Mouse (Mus musculus) naive thymus-derived CD4-positive, alpha-beta T cell, adult 2 months (primary cell): Measurements from ENCODE around the gene Hspa5.
"Not testable (repeated sequence)": the region's sequence is repeated elsewhere in the genome, so short reads cannot be mapped to it uniquely, and the experiment has no call there.

Experiments used
- DNase-seq: peaks from one replicate; pipeline ENCODE4 v3.0.0-alpha.2; 2011; ENCODE audit warnings: low read depth

The Hspa5 gene

DNA sequence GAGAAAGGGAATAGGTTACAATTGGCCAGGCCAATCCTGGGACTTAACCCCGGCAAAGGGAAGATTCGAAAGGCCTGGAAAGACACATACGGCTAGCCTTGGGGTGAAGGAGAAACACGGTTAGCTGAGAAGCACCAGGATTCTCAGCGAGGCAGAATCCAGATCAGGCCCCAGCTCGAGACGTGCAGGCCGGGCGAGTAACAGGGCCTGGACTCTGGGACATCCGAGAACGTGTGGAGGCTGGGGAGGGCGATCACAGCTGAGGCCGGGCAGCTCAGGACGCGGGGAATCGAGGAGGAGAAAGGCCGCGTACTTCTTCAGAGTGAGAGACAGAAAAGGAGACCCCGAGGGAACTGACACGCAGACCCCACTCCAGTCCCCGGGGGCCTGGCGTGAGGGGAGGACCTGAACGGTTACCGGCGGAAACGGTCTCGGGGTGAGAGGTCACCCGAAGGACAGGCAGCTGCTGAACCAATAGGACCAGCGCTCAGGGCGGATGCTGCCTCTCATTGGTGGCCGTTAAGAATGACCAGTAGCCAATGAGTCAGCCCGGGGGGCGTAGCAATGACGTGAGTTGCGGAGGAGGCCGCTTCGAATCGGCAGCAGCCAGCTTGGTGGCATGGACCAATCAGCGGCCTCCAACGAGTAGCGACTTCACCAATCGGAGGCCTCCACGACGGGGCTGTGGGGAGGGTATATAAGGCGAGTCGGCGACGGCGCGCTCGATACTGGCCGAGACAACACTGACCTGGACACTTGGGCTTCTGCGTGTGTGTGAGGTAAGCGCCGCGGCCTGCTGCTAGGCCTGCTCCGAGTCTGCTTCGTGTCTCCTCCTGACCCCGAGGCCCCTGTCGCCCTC is at the start of gene Hspa5:
Gene Hspa5 (plus strand): TSS at position 603 of the 859 bp plus-strand sequence.
- DNase-seq: peak; percentile 99

DNA sequence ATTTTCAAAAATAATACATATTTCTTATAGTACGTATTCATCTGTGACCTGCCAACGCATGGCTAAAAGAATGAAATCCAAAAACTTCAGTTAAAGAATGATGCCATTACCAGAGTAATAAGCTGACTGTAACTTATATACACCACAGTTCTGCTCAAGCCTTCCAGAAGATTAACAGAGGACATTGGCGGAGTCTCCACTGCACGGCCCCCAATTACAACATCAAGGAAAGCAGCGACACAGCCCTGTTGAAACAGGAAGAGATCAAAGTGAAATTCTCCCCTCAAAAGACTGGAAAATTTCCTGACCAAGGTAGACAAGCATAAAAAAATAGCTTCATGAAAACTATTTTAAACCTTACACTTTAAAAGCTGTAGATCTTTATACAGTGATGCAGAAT is 46.5 kb upstream of the Hspa5 start:
- DNase-seq: no peak

DNA sequence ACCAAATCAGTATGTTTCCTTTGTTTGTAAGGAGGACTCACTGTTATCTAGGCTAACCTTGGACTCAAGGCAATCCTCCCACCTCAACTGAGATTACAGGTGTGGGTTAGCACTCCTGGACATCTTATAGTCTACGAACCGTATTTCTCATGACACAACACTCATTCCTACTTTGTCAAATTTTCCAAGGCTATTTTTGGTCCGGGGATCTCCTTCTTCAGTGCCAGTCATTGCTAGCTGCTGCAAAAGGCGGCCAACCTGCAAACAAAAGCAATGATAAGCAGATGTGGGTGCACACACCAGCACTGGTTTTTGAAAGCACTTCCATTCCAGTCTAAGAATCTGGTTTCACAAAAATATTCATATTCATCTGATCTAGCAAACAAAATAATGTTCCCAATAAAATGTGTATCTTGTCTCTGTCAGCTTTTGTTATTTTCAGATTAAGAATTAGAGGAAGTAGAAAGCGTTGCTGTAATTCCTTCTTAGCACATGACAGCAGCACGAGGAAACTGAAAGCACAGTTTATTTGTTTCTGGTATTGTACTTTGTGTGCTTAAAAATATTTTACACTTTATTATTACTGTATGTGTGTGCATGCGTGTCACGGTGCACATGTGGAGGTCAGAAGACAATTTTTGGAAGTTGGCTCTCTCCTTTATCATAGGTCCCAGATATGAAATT is 44.6 kb upstream of the Hspa5 start:
- DNase-seq: no peak

DNA sequence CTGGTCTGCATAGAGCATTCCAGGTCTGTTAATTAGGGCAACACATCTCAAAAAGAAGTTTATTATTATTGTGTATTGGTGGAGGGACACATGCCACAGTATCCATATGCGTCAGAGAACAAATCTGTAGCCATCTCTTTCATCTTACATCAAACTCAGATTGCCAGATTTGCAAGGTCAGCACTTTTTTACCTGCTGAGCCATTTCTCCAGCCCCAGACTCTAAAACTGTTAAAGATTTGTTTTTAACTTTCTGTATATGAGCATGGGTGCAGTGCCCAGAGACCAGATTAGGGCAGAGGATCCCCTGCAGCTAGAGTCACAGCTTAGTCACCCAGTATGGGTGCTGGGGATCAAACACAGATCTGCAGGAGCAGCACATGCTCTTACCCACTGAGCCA is 35.1 kb upstream of the Hspa5 start:
- no peak for DNase-seq

DNA sequence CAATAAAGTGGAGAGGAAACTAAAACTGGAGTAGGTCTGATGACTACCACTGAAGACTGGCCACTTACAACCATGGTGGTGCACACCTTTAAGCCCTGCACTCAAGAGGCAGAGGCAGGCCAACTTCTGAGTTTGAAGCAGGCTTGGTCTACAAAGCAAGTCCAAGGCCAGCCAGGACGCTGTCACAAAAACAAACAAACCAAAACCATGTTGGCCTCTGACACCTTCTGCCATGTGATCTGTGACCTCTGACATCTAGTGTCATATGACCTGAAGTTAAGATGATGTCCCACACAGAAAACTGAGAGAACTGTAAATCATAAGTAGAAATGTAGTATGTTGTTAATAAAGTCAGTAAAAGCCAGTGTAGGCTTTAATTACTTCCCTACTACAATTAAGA is 33.9 kb upstream of the Hspa5 start:
- DNase-seq: no peak

DNA sequence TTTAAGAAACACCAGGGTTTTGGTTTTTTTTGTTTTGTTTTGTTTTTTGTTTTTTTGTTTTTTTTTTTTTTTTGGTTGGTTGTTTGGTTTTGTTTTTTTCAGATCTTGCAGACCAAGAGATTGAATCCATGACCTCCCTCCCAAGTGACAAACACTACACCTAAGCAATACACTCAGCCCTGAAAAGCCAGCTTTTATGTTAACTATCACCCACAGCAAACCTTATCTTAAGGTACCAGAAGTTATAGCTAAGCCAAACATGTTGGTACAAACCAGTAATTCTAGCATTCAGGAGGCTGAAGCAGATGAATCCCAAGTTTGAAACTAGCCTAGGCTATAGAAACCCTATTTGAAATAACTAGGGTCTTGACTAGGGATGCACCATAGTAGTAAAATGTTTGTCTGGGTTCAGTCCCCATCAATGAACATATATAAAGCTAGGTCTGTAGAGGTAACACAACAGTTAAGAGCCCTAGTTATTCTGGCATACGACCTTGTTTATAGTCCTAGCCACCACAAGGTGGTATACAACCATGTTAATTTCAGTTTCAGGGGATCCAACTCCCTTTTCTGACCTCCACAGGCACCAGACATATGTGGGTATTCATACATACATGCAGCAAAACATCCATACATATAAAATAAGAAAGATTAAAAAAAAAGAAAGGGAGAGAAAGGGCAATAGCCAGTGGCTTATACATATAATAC is 31.9 kb upstream of the Hspa5 start:
- no peak for DNase-seq

DNA sequence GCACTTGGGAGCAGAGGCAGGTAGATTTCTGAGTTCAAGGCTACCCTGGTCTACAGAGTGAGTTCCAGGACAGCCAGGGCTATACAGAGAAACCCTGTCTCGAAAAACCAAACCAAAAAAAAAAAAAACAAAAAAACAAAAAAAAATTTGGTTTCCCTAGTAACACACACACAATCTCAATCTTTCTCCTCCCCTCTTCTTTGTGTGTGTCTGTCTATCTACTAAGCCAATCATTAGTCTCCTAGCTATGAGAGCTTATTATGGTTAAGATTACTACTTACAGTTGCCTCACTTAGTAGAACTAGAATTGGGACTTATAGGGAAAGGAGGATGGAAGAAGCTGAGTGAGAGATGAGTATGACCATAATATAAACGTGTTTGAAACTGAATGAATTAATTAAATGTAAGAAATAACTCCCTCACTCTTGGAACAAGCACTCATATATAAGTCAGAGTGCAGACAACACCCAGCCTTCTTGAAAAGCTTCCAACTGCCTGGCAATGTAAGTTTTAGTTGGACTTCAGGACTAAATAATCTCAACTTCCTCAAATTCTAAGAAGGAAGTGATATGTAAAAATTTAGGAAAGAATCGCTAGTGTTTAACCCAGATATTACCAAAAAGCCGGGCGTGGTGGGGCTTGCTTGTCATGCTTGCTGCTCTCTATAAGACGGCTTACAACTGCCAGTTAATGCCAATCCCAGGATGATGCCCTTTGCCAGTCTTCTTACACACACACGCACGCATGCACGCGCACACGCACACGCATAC is 30.2 kb upstream of the Hspa5 start:
- no peak for DNase-seq

DNA sequence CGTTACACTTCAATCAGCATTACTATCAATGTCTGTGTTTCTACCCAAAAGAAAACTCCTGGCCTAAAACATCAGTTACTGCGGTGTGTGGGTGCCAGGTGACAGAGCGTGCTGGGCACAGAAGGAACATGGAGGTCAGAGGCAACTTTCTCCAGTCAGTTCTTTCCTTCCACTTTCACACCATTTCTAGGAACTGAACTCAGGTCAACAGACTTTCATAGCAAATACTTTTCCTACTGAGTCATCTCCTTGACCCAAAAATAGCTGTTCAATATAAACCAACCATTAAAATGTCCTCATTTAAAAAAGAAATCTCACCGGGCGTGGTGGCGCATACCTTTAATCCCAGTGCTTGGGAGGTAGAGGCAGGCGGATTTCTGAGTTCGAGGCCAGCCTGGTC is 29.1 kb upstream of the Hspa5 start:
- no peak for DNase-seq

DNA sequence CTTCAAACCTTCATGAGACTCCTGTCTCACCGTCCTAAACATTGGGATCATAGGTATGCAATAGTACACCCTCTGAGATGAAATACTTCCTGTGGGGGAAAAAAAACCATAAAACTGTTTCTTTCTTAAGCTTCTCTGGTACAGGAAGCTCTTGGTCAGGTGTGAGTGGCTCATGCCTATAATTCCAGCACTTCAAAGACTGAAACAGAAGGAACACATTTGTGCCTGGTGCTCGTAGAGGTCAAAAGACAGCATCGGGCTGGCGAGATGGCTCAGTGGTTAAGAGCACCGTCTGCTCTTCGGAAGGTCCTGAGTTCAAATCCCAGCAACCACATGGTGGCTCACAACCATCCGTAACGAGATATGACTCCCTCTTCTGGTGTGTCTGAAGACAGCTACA is 27.3 kb upstream of the Hspa5 start:
- DNase-seq: peak; percentile 60

DNA sequence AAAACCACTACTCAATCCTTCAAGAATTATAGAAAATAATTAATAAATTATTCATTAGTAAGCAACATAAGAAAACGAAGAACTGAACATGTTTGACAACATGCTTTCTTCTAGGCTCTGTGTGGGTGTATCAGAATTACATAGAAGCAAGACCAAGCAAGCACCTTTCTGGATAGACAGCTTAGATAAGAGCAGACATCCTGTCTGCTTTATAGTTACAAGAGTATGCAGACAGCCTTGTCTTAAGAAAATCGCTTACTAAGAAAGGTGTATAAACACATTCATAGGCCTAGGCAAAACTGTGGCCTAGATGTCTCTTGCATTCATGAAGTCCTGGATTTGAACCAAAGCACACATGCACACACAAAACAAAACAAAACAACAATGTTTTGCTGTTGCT is 26.1 kb upstream of the Hspa5 start:
- DNase-seq: peak; percentile 38

DNA sequence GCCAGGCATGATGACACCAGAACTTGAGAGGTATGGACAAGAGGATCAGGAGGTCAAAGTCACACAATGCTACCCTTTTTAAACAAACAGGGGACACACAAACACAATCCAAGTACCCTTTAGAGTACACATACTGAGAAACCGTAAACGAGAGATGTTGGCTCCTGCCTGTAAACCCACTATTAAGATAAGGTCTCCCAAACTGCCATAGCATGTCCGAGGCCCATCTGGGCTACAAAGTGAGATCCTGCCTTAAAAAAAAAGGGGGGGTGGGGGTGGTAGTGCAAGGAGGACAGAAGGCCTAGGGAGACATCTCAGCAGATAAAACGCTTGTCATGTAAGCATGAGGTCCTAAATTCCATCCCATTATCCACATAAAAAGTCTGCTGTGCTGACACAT is 23.3 kb upstream of the Hspa5 start:
- no peak for DNase-seq

DNA sequence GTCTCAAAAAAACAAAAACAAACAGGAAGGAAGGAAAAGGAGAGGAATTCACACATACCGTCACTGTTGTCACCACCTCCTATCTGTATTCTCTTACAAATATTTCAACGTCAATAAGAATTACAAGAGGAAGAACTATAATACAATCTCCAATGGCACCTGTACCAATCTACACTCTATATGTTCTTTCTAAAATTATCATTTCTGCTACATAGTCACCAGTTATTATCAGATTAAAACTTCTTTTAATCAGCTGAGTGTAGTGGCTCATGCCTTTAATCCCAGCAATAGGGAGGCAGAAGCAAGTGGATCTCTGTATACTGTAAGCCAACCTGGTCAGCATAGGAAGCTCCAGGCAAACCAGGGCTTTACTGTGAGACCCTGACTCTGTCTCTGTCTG is 21.5 kb upstream of the Hspa5 start:
- no peak for DNase-seq

DNA sequence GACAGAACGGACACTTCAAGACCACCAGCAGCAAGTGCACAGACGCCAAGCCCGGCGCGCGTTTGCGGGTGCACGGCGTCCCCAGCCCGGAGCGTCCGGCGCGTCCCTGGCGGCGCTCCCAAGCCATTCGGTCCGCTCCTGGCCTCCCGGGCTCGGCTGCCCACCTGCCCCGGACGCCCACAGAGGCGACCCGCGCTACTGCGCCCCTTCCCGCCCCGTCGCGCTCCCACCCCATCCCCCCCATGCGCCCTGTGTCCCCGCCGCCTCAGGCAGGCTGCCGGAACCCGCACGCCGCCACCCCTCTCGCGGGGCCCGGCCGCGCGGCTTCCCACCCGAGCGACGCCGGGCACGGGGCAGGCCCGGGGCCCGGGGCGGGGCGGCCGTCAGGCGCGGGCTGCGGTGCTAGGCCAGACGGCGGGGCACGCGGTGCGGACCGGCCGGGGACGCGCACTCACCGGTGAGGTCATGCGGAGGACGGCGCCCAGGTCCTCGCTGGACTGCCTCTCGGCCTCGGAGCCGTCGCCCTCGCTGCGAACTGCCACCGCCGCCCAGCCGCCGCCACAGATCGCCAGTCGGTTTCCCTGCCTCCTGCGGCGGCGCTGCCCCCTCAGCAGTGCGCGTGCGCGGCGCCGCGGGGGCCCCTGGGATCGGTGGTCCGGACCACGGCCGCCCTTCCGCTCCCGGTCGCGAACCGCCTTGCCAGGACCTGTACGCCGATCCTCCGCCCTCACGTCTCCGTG is 17.8 kb upstream of the Hspa5 start:
- DNase-seq: peak; percentile 88

DNA sequence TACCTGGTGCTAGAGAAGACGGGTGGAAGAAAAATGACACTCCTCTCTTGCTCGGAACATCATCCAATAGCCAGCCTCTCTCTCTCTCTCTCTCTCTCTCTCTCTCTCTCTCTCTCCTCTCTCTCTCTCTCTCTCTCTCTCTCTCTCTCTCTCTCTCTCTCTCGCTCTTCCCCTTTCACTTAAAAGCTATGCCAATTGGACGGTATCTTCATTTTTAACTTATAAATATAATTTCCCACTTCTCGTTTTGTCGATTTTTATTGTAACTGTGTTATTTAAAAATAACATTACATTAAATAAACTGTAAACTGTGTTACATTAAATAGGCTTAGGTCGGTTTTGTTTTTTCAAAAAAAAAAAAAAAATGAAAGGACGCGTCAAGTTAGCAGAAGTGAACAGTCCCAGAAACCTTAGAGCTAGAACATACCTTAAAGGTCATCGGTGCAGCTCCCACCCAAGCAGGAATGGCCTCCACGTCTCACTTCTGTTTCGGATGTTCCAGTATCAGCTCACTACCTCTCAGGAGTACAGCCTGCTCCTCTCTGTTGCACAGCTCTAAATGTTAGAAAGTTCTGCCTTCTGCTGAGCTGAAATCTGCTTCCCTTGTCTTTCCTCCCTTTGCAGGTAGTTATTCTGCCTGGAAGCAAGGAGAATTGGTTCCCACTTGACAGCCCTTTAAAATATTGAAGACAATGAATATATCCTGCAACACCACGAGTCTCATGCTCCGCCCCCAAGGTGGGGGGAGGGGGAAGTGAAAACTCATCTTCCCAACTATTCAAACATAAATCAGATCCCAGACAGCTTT is 17.0 kb upstream of the Hspa5 start, which contains the start of gene Gapvd1:
Gene Gapvd1 (minus strand): TSS at position 682 of the 808 bp plus-strand sequence.
- peak; percentile 63 for DNase-seq

DNA sequence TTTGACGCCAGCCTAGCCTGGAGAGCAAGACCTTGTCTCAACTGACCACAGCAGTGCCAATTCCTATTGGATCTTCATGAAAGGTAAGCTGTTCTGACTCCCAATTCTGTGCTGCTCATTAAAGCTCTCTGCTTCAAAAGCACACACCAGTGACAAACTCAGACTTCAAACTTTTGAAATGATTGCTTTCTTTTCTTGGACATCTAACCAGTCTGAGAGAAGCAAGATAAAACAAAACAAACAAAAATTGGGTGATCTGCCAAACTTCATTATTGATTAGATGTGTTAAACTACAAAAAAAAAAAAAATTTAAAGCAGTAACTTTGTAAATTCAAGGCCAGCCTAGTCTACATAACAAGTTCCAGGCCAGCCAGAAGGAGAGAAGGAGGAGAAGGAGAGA is 14.4 kb upstream of the Hspa5 start:
- DNase-seq: no peak

DNA sequence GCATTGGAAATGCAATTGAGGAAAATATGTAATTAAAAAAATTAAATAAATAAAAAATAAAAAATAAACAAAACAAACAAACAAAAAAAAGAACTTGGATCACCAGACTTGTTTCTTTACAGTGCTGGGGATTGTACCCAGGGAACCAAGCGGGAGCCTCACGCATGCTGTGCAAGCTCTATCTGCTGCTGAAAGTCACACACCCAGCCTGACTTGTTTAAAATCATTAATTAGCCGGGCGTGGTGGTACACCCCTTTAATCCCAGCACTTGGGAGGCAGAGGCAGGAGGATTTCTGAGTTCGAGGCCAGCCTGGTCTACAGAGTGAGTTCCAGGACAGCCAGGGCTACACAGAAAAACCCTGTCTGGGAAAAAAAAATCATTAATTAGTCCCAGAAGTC is 10.5 kb upstream of the Hspa5 start:
- not testable (repeated sequence) for DNase-seq

DNA sequence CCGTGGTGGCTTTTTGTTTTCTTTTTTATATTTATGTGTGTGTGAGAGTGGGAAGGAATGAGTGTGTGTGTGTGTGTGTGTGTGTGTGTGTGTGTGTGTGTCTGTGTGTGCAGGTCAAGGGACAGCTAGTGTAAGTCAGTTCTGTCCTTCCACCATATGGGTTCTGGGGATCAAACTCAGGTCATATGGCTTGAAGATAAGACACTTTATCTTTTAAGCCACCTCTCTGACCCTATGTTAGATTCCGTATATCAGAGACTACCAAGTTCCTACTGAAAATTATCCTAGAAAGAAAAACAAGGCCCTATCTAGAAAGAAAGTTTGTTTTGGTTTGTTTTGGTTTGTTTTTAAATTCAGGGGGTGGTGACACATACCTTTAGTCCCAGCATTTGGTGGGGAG is 9.6 kb upstream of the Hspa5 start:
- DNase-seq: no peak

DNA sequence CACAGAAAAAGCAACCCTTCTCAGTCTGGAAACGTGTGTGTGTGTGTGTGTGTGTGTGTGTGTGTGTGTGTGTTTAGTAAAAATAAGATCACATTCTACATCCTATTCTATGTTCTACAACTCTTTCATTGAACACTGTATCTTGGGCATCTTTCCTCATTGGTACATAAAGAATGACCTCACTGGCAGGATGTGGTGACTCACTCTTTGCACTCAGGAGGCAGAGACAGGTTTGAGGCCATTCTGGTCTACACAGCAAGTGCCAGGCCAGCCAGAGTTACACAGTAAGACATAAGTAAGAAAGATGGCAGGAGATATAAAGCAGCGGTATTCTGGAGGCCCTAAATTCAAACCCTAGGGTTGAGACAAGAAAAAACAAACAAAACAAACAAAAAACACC is 8.9 kb upstream of the Hspa5 start:
- DNase-seq: no peak

DNA sequence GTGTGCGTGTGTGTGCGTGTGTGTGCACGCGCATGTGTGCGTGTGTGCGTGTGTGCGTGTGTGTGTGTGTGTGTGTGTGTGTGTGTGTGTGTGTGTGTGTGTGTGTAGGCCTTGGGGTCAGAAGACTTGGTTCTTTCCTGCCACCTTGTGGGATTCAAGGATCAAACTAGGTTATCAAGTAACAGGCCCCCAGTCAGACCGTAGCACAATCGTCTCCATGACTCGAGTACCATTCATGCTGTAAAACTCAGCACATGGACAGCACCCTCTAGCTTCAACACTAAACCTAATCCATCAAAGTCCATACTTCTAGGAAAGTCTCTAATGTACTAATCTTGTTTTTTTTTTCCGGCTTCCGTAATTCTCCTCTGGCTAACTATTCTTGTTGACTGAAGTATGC is 7.0 kb upstream of the Hspa5 start:
- DNase-seq: no peak

DNA sequence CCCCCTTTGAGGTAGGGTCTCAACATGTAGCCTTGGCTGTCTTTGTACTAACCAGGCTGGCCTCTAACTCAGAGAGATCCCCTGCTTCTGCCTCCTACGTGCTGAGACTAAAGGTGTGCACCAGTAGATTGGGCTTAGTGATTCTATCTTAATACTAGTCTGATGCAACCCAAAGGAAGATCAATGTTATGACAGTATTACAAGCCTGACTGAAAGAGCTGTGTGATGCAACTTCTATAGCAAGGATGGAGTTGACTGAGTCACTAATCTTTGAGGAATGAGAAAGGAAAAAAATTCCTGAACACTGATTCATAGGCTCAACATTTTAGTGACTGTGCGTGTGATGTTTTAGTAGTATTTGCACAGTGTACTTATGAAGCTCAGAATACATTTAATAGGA is 1.7 kb upstream of the Hspa5 start:
- no peak for DNase-seq

DNA sequence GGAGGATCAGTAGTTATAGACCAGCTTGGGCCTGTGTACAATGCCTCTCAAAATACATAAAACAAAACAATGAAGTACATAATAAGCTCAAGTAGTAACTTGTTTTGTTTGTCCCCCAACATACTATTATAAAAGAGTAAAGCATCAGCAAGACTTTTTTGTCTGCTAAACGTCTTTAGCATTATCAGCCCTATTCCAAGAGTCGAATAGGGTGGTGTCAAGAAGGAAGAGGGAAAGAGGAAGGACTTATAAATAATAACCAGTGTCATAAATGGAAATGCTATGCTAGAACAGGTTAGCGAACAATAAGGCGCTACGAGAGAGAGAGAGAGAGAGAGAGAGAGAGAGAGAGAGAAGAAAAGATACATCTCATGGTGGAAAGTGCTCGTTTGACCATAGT is 819 bp upstream of the Hspa5 start:
- no peak for DNase-seq
